Mouse (Mus musculus) forelimb bud, embryonic 11.5 days (tissue): Measurements from ENCODE around the gene Mapkbp1.

Experiments
- DNase-seq: peaks from one replicate; pipeline ENCODE4 v3.0.0-alpha.2; 2012; ENCODE audit warnings: low read depth, low spot score

Gene Mapkbp1

DNA sequence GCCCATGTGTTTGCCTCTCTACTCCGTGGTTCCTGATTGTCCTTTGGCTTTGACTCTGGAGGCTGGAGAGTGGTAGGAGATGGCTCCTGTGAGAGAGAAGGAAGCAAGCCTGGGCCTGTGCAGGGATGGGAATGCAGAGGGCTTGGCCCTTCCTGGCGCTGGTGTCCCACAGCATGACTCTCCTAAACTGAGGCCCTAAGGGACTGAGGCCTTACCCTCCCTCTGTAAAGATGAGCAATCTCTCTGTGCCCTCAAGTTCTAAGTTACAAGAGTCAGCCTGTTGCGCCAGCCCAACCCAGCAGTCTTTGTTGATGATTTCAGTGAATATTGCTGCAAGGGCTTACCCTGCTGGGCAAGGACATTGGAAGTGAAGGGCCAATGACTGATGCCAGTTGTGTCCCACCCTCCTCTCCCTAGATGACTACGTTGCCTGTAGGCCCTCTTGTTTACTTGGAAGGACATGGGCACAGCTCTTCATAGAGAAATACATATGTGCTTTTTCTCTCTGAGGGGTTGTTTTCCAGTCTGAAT is 35.2 kb downstream of the Mapkbp1 start:
- DNase-seq: no peak

DNA sequence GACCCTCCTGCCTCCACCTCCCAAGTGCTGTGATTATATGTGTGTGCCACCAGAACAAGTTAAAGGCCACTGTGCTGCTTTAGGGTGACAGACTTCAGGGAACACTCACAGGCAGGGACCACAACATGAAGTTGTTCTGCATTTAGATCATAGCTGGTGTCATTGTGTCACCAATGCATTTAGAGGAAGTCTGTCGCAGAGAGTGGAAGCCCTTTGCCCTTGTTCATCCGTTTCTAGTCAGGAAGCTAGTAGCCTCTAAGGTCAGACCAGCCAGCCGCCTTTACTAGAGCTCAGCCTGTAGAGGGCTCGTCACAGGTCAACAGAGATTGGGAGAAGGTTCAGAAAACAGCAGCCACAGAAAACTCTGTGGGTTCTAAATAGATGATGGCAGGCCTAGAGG is 36.2 kb downstream of the Mapkbp1 start:
- no peak for DNase-seq

DNA sequence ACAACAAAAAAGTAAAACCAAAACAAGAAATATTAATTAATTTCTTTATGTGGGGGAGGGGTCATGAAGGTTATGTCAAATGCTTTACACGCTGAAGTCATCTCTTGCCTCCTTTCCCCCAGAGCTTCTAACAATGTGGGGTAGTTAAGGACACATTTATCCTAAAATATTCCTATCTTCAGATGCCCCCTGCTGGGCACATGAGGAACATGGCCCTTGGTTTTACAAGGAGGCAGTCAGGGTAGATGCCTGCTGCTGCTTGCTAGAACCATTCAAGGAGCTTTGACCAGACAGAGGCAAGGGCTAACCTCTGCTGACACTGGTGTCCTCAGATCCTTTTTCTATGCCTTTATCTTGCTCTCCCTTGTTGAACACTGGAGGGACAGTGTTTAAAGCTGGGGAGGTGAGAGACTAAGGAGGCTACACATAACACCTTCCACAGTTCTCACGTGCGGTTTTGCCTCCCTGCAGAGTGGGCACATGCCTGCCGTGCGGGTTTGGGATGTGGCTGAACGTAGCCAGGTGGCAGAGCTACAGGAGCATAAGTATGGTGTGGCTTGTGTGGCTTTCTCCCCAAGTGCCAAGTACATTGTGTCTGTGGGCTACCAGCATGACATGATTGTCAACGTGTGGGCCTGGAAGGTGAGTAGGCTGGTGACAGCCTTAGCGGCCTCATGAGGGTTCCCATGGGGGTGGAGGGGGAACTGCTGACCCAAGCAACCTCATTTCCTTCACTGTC is 39.1 kb downstream of the Mapkbp1 start:
- peak; percentile 65 for DNase-seq

DNA sequence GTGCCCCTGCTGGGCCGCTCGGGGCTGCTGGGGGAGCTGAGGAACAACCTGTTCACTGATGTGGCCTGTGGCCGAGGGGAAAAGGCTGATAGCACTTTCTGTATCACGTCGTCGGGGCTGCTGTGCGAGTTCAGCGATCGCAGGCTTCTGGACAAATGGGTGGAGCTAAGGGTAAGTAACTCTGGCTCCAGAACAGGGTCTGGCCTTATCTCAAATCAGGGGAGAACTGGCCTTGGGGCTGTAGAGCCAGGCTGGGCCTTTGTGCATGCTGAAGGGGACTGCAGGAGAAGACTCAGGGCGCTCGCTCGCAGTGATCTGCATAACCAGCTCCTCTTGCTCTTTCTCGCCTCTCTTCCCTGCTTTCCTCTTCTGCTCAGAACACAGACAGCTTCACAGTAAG is 40.4 kb downstream of the Mapkbp1 start:
- DNase-seq: no peak

DNA sequence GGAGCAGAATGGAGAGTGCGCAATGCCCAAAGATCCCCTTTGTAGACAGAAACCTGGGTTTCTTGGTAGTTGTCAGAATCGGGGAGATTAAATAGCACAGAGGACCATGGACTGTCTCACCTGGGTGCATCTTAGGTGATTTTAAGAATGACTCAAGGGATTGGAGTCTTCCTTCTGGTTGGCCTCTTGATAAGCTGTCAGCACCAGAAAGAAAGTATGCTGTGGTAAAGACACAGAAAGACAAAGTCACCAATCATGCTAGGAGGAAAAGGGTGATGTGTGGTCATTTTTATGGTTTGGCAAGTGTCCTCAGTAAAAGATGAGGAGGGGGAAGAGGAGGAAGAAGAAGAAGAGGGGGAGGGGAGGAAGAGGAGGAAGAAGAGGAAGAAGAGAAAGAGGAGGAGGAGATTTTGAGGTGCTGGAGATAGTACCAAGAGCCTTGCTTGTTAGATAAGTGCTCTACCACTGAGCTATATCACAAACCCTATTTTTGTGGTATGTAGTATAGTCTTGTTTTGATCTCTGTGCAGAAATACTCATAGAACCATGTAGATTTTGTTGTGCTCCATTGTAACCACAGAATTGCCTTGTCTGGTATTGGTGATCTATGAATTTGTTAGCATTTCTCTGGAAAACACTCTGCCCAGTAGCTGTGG is 41.5 kb downstream of the Mapkbp1 start:
- no peak for DNase-seq

DNA sequence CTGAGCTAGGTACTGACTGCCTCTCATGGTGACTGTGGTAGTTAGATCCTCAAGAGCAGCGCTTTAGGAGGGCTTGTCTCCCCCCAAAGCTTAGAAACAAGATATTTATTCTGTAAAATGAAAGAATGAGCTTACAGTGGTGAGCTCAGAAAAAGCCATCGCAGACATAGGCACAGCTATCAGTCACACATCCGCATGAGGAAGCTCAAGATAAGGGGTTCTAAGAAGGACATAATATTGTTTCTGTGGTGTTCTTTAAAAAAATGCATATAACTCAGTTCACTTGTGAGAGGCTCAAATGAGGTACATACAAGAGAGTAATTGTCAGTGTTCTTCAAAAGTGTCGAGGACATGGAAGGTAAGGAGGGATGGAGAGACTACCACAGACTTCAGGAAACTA is 43.4 kb downstream of the Mapkbp1 start:
- no peak for DNase-seq

DNA sequence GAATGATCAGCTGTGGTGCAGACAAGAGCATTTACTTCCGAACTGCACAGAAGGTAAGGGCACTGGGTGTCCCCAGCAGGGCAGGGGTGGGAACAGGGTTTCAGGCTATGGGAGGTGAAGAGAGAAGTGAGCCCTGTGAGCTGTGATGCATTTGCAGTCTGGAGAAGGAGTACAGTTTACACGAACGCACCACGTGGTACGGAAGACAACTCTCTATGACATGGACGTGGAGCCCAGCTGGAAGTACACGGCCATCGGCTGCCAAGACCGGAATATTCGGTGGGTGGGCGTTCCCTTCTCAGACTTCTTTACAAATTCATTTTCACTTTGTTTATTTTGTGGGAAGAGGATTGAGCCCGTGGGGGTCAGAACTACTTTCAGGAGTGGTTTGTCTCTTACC is 45.1 kb downstream of the Mapkbp1 start:
- no peak for DNase-seq

DNA sequence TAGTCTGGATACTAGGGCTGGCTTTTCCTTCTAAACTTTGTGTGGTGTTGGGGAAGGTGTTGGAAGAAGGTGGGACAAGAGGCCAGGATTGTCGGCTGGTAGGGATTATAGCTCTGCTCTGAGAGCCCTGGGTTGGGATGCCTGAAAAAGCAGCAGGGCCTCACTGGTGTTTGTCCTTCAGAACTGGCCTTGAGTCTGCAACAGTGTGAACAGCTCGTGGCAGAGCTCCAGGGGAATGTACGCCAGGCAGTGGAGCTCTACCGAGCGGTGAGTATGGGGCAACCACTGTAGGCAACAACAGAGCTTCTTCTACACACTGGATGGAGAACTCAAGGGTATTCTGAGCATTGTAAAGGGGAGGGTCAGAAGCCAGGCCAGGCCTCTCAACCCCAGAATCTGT is 51.8 kb downstream of the Mapkbp1 start:
- DNase-seq: no peak

DNA sequence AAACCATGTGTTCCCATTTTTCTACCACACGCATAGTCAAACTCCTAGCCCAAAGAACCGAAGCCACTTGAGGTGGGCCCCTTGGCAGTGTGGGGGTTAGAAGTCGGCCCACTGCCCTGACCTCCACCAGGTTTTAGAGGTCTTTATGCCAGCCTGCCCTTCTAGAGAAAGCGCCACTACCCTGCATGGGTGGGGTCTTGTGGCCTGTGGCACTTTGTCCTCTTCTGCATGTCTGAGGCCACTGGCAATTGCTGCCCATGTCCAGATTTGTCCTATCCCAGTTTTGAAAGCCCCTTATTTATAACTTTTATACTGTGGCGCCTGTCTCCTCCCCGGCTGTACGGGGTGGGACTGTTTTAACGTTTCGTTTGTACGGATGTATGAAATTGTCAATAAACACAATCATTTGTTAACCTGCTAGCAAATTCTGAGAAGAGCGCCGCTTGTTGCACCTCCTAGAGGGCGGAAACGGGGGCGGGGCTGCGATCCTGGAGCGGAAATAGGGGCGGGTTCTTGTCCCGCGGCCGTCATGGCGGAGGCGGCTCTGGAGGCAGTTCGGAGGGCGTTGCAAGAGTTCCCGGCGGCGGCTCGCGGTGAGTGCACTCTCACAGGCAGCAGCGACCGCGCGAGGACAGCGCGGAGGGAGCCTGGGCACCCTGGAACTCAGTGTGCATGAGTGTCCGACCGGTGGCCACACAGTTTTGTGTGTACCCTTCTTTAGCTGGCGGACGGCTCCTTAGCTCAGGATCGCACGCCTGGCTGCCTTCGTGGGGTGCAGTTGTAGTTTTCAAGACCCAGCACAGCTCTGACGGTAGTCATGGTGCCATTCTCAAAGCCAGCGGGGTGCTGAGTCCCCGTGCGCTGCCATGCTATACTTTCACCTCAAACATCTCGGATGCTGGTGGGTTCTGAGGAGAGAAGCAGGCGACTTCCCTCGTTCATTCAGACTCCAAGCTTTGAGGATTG is 54.8 kb downstream of the Mapkbp1 start, which contains the start of the genes Jmjd7 and Gm28042:
Gene Jmjd7 (plus strand): TSS at position 500 of the 966 bp plus-strand sequence.
Gene Gm28042 (plus strand): TSS at position 510 of the 966 bp plus-strand sequence.
- DNase-seq: peak; percentile 77

DNA sequence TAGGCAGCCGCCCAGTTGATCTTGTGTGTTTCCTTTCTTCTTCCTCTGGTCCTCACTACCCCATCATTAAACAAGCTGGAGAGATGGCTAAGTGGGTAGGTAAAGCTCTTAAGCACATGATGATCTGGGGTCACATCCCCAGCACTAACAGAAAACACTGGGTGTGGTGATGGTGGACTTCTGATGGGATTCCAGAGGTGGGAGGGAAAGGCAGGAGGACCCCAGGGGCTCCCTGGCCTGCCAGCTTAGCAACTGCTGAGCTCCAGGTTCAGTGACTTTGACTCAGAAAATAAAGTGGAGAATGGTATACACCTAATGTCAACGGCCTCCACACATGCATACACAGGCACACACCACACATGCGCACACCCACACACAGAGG is 55.4 kb downstream of the Mapkbp1 start:
- peak; percentile 39 for DNase-seq

DNA sequence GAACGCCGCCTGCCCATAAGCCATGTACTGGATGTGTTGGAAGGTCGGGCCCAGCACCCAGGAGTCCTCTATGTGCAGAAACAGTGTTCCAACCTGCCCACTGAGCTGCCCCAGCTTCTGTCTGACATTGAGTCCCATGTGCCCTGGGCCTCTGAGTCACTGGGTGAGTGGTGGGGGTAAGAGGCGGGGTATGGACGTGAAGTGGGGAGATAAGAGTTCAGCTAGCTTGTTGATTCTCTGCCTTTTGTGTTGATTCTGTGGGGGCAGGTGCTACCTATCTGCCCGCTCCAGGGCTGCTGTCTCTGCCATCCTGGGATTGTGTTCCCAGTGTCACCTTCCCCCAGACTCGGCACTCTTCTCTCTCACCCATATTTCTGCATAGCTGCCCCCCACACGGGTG is 57.9 kb downstream of the Mapkbp1 start:
- no peak for DNase-seq

DNA sequence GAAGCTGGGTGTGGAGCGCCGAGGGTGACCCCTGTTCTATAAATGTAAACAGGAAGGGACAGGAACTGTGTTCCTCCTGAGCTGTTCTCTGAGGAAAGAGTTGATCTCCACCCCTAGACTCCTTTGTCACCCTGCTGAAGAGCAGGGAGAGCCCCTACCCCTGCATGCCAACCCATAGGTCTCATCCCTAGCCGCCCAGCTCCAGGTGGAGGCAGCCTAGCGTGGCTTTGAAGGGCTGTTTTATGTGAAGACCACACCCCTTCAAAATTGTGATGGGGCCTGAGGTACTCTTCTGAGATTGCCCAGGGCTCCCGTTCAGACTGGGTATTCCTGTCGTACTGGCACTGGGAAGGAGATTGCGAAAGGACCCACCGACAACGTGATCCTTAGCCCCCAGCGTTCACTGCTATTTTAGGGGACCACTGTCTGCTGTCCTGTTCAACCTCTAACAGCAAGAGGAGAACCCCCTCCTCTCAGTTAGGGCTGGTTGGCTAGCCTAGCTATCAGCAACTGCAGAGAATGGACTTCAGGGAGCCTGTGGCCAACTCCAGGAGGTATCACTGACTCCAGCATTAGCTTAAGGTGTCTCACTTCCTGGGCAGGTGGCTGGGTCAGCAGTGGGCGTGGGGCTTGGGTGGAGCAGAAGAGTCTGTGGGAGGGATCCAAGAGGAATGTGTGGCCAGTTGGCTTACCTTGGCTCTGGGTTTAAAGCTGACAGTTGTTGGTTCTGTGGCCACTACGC is 60.4 kb downstream of the Mapkbp1 start, which contains the start of gene Pla2g4b:
Gene Pla2g4b (plus strand): TSS at position 692 of the 742 bp plus-strand sequence.
- no peak for DNase-seq

DNA sequence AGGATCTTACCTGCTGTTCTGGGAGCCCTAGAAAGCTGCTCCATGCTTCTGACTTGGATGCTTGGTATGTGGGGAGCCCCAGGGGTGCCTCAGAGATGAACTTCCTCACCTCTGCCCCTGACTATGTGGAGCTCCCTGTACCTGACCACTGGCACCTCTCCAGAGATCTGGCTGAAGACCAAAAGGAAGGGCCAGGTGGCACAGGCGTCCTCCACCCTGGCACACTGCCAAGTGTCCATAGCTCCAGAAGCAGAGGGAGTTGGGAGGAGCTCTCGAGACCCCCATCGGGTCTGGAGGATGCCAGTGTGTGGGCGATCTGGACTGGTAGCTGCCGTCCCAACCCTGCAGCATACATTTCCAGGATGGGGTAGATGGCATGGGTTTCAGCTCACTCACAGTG is 61.2 kb downstream of the Mapkbp1 start:
- DNase-seq: no peak

DNA sequence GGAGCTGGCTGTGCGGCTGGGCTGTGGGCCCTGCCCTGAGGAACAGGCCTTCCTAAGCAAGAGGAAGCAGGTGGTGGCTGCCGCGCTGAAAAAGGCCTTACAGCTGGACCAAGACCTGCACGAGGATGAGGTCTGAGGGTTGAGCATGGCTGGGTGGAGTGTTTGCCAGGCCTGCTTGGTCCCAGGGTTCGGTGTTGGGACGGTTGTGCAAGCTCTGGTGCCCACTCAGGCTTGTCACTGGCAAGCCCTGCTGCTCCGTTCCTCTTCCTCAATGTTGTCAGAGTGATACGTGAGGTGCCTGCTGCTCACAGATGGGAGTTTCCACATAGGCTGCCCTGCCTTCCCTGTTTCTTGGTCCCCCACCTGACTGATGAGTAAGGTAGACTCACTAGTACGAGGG is 65.2 kb downstream of the Mapkbp1 start:
- no peak for DNase-seq

DNA sequence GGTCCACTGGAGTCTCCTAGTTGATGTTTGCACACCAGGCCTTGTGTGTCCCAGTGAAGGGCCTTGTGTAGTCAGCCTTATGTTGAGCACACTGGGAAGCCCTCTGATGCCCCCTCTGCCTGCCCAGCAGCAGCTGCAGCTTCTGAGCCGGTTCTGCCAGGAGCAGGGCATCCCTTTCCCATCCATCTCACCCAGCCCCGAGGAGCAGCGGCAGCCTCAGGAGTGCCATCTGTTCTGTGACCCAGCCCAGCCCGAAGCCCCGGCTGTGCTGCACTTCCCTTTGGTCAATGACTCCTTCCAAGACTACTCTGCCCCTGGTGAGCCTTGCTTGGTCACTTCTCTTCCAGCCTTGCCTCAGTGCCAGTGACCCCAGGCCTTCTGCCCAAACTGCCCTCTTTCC is 68.5 kb downstream of the Mapkbp1 start:
- no peak for DNase-seq

DNA sequence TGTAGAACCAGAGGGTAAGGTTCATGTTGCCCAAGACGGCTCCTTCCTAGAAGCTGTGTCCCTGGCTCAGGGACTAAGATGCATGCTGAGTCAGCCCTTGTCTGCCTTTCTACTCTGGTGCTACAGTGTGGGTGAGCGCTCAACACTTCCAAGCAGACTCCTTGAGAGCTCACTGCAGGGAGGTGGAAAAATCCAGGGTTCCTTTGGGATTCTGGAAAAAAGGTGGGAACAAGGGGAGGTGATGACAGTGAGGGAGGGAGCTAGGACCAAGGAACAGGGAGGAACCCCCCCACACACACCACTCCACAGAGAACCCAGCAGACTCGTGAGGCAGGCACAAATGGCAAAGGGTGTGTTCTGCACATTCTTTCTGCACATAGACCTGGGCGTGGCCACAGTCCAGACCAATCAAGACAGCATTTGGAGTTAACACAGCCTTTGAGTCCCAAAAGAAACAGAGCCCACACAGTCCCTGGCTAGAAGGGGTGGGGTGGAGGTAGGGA is 71.7 kb downstream of the Mapkbp1 start:
- DNase-seq: peak; percentile 14

DNA sequence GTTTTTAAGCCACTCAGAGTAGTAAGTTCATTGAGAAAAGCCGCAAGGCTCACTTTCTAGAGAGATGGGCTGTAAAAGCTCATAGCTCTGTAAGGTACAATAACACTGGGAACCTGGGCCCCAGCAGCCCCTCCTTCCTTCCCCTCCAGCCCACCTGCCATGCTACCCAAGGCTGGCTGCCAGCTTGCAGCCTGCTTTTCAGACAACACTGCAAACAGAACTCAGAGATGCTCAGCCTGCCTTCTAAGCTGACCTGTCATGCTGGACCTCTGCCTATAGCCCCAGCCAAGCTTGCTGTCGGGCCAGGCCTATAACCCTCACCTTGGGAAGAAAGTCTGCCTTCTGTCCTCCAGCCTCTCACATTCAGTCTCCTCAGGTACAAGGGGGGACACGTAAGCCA is 72.2 kb downstream of the Mapkbp1 start:
- DNase-seq: no peak

DNA sequence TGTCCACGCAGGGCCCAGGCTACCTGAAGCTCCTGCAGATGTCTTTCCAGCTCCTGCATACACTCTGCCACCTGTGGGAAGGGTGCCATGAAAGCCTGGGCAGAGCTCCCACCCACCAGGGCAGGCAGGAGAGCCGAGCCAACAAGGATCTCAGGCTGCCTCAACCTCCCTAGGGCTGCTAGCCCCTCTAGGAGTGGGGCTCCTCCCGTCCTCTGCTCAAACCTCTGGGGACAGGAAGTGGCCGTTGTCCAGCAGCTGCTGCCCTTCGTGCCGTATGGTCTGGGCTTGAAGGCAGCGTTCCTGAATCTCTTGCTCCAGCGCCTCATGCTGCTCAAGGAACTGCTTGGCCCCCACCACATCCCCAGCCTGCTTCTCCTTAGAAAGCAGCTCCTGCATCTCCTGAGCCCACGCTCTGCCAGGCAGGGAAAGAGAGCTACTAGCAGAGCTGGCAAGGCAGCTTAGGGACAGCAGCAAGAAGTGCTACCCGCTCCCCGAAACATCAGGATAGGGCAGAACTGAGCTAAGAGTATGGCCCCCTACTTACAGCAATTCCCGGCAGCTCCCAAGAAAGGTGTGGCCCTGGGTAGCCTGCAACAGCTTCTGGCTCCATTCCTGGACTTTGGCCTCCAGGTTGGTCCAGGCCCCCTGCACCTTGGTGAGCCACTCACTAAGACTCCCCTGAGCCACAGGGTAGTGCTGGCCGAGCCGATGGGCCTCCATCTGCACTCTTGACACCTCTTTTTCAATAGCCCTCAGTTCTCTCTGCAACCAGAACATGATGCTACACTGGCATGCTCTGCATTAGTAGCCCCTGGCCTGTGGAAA is 74.2 kb downstream of the Mapkbp1 start:
- no peak for DNase-seq

DNA sequence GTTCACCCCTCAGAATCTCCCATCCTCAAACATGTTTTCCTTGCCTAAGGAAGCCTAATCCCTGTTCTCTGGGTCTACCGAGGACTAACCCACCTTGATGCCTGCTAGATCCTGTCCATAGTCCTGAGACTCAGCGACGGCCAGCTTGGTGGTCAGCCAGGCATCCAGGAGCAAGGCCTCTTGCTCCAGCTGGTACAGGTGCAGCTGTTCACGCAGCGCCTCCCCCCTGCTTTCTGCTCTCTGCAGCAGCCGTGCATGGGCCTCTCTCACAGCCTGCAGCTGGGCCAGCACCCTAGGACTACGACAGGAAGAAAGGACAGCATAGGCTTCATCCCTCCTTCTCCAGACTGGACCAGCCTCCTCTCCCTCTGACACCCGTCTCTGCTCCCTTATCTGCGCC is 75.7 kb downstream of the Mapkbp1 start:
- DNase-seq: no peak
